Mouse (Mus musculus): ENCODE results near the gene Fuca1.
"Not testable (repeated sequence)": the region's sequence is repeated elsewhere in the genome, so short reads cannot be mapped to it uniquely, and the experiment has no call there.

Gene Fuca1

DNA sequence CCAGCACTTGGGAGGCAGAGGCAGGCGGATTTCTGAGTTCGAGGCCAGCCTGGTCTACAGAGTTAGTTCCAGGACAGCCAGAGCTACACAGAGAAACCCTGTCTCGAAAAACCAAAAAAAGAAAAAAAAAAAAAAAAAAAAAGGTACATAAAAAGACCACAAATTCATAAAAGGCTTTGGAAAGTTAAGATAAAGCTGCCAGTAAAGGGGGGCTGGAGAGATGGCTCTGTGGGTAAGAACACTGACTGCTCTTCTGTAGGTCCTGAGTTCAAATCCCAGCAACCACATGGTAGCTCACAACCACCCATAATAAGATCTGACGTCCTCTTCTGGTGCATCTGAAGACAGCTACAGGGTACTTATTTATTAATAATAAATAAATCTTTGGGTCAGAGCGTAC lies 59.7 kb downstream of the Fuca1 start:
- not testable (repeated sequence) for DNase-seq (ENCODE audit: low read depth, low spot score)

DNA sequence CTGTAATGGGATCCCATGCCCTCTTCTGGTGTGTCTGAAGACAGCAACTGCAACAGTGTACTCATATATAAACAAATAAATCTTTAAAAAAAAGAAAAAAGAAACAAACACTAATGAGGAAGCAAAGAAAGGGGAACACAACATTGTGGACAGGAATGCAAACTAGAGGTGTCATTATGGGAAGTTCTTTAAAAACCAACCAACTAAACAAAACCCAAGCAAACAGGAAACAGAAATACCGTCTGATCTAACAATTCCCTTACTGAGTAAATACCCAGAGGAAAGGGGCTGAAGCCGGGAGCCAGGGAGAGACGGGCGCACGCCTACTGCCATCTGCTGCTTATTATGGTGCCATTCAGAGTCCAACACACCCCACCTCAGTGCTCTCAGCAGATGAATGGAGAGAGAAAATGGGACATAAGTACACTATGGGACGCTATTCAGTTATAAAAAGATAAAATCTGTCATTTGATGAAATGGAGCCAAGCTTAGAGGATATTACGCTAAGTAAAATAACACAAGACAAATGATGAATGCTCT lies 61.1 kb downstream of the Fuca1 start:
- DNase-seq (ENCODE audit: low read depth, low spot score): no peak

DNA sequence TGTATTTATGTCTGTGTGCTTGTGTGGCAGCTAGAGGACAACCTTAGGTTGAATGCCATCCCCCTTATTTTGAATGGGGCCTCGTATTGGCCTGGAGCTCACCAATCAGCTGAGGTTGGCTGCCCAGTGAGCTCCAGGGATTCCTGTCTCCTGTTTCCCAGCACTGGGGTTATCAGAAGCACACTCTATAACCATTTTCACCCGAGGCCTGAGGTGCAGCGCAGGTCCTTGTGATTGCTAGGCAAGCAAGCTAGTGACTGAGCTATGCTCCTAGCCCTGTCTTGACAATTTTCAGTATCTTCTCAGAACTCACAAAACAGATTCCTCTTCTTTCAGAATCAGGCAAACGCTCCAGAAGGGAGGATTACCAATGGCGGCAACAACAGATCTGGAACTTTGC lies 64.0 kb downstream of the Fuca1 start:
- DNase-seq (ENCODE audit: low read depth, low spot score): no peak

DNA sequence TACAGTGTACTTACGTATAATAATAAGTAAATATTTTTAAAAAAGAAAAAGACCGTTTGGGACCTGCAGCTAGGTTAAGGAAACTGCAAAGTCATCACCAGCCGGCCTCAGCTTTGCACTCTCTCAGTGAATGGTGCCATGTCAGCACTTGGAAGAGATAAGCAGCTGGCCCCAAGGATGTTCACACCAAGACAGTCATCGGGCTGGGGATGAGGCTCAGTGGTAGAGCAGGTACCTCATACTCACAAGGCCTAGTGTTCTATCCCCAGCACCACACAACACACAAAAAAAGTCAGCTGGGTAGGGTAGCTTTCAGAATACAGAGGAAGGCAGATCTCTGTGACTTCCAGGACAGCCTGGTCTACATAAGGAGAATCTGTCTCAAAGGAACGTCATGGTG lies 64.7 kb downstream of the Fuca1 start:
- DNase-seq (ENCODE audit: low read depth, low spot score): no peak

DNA sequence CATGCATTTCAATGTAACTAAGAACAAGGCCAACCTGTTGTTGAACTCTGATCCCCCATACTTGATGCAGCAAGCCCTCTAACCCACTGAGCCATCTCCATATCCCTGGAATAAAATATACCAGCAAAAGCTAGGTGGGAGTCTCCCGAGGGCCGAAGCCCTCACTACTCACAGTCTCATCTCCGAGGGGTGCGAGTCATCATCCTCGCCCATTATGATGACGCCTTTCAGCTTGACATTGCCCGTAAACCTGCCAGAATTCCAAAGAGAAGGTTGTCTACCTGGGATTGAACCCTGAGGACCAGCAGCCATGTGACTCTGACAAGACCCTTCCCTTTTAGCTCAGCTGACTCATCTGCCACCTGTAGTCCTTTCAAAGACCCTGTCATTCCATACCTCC lies 65.2 kb downstream of the Fuca1 start:
- DNase-seq (ENCODE audit: low read depth, low spot score): no peak

DNA sequence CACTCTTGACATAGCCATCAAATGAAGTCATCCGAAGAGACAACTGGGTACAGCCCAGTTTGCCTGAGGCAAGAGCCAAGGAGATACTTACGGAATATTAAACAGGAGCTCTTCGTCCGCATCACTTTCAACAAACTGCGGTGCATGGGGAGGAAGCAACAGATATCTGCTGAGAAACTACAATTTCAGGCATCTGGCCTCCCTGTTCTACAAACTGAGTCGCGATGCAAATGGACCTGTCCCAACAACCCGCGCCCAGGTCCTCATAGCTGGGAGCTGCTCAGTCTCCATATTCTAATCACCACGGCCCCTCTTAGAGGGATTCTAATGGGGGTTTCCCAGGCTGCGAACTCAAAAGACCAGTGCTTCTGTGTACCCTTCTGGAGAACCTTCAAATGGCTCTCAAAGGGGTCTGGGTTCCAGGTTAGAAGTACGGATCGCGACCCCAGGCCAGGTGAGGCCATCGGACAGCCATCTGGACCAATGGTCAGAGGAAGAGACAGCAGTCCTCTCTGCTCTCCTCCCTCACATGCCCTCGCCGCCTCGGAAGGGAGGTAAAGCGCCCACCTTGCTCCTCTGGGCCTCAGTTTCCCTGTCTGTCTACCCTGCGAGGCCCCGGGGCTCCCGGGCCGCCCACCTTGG lies 65.9 kb downstream of the Fuca1 start:
- no peak for DNase-seq (ENCODE audit: low read depth, low spot score)

DNA sequence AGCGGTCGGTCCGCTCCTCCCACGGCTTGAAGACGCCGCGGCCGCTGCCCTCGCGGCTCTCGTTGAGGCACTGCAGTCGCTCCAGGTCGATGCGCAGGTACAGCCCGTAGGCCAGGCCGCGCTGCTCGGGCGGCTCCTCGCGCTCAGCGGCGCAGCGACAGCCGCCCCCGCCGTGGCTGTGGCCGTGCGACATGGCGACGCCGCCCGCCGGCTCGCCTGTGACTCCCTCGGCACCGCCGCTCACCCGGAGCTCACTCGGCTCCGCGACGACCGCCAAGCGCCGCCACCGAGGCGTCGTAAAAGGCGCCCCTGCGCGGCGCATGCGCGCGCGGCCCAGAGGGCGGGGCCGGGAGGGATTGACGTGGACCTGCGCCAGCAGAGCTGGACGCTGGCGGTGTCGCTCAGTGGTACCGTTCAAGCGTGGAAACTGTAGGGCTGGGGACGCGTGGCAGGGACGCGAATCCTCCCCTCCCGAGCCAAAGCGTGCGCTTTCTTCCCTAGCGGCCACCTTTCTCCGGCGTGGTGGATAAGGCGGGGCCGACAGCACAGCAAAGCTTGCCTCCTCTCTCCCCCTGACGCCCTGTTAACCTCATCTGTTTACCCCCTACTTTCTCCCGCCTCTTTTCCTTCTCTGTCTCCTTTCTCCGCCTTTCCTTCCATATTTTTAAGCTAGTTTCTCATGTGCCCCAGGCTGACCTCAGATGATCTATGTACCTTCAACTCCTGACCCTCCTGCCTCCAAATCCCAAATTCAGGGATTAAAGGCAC lies 66.6 kb downstream of the Fuca1 start, which contains the start of gene Pithd1:
Gene Pithd1, minus strand, starts transcription at position 322 of the 768 bp plus-strand sequence.
- peak; percentile 95 for DNase-seq (ENCODE audit: low read depth, low spot score)

DNA sequence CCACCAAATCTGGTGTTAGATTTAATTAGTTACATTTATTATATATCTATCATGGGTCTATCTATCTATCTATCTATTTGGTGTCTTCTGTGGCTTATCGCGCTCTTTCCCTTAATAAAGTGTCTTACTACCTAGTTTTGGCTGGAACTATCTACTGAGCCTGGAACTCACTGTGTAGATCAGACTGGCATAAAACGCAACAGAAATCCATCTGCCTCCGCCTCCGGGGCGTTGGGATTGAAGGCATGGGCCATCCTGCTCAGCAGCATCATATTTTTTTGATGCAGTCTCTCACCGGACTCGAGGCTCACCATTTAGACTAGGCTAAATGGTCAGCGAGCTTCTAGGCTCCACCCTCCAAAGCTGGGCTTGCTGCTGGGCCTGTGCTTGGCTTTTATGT lies 67.2 kb downstream of the Fuca1 start:
- DNase-seq (ENCODE audit: low read depth, low spot score): no peak

Data from skeletal muscle tissue, adult 2 months (tissue).